Mouse (Mus musculus) kidney, embryonic 14.5 days (tissue): ENCODE results near the gene Dab1. TPM values are rescaled to one million over a fixed set of nuclear protein-coding genes. Genes with fewer than 3 reads are reported as not detected.

Experiments used
- ATAC-seq: fragments of 200-750 bp; cut with Nextera tagmentation; 2 replicates; pipeline ENCODE4 v1.8.0; 2017; ENCODE audit warnings: moderate number of reproducible peaks, mild to moderate bottlenecking, moderate TSS enrichment, moderate library complexity; ENCODE audit not compliant: low FRiP score, low TSS enrichment
- H3K27ac ChIP-seq: fragments of 300-500 bp; sonication (generic); 2 replicates; pipeline ENCODE4 v1.5.1; 2014; ENCODE audit warnings: low read depth, mild to moderate bottlenecking, low read length, moderate library complexity, mixed read lengths
- H3K27me3 ChIP-seq: fragments of 300-500 bp; sonication (generic); 2 replicates; pipeline ENCODE4 v1.6.1; 2014; ENCODE audit warnings: mild to moderate bottlenecking, low read length; ENCODE audit not compliant: control insufficient read depth, insufficient read depth
- H3K36me3 ChIP-seq: fragments of 300-500 bp; sonication (generic); 2 replicates; pipeline ENCODE4 v1.6.1; 2014; ENCODE audit warnings: low read length, mixed read lengths; ENCODE audit not compliant: control insufficient read depth, insufficient read depth
- H3K4me1 ChIP-seq: fragments of 300-500 bp; sonication (generic); 2 replicates; pipeline ENCODE4 v1.6.1; 2014; ENCODE audit warnings: low read length, mixed read lengths; ENCODE audit not compliant: control insufficient read depth, insufficient read depth
- H3K4me2 ChIP-seq: fragments of 300-500 bp; sonication (generic); replicated peaks from 2 replicates; pipeline ENCODE4 v1.6.1; 2014; ENCODE audit warnings: low read depth, mild to moderate bottlenecking, low read length
- H3K4me3 ChIP-seq: fragments of 300-500 bp; sonication (generic); 2 replicates; pipeline ENCODE4 v1.5.1; 2014; ENCODE audit warnings: mild to moderate bottlenecking, low read length
- H3K9ac ChIP-seq: fragments of 300-500 bp; sonication (generic); 2 replicates; pipeline ENCODE4 v1.6.1; 2014; ENCODE audit warnings: low read depth, mild to moderate bottlenecking, low read length, moderate library complexity
- H3K9me3 ChIP-seq: fragments of 300-500 bp; sonication (generic); 2 replicates; pipeline ENCODE4 v1.6.1; 2016; ENCODE audit warnings: low read length; ENCODE audit not compliant: control insufficient read depth
- WGBS: fragments of 180-500 bp; shearing (Covaris S2); extraction: QIAGEN DNeasy Blood & Tissue Kit; methylation state at CpG from one replicate; pipeline ENCODE4 v1.1.7; 2014; 5-methylcytosine and 5-hydroxymethylcytosine counted together
- polyA plus RNA-seq: library from polyadenylated mRNA; unstranded; fragments of >200 nt; fragmentation: Nextera tagmentation; extraction: Ambion mirVana; gene quantifications from 2 replicates; pipeline ENCODE4 v1.2.1, GENCODE M21; 2014

The Dab1 gene
- polyA plus RNA-seq, 1 experiment from 2014 or later, result 17.9 TPM

GRCm38 (mm10) chr4:103620590-103621155 lies 1.5 kb downstream of the Dab1 start:
- no peak overlapping the region for H3K9ac ChIP-seq
- peak overlapping the region; percentile 63 for H3K4me2 ChIP-seq
- H3K4me1 ChIP-seq, result no peaks in the 10 kb centered on the region
- H3K4me3 ChIP-seq, result peak overlapping the region; percentile 42
- ATAC-seq, result no peak
- no peaks in the 10 kb centered on the region for H3K9me3 ChIP-seq
- WGBS, result 9% methylated on average over 18 of the region's 18 CpGs
- H3K27ac ChIP-seq, result no peak overlapping the region
- H3K27me3 ChIP-seq, result peaks cover 49% of the 10 kb centered on the region
- no peaks in the 10 kb centered on the region for H3K36me3 ChIP-seq

DNA sequence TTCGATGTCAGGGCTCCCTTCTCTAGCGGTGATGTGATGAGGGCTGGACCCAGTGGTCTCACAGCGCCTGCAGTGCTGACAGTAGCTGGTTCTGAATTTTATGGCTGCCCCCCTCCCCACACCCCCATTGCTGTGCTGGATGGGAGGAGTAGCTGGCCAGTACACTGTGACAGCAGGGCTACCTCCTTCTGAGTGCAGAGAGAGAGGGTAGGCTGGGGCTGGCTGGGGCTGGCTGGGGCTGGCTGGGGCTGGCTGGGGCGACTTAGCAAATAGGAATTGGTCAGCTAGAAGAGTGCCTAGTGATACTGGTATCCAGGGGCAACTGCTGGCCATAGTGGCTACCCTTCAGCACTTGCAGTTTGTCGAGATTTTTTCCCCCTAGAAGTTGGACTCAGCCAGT lies 2.4 kb downstream of the Dab1 start:
- Histone ChIP-seq H3K27ac (no peak overlapping the region), H3K4me3 (no peak overlapping the region), H3K9me3 (no peaks in the 10 kb centered on the region), H3K27me3 (peaks cover 49% of the 10 kb centered on the region), H3K36me3 (no peaks in the 10 kb centered on the region), H3K4me2 (peak overlapping the region; percentile 63; the same call in 1 of the 2 replicates), H3K4me1 (no peaks in the 10 kb centered on the region), H3K9ac (no peak overlapping the region)
- ATAC-seq, result no peak
- 13% methylated on average over 5 of the region's 5 CpGs for WGBS

GRCm38 (mm10) chr4:103630177-103630576 lies 11.0 kb downstream of the Dab1 start:
- Histone ChIP-seq H3K4me3 (no peak overlapping the region), H3K4me2 (no peak overlapping the region), H3K36me3 (no peaks in the 10 kb centered on the region), H3K27ac (no peak overlapping the region), H3K27me3 (no peaks in the 10 kb centered on the region), H3K4me1 (no peaks in the 10 kb centered on the region), H3K9me3 (no peaks in the 10 kb centered on the region), H3K9ac (no peak overlapping the region)
- ATAC-seq, result no peak
- WGBS, result 75% methylated on average over 4 of the region's 4 CpGs

DNA sequence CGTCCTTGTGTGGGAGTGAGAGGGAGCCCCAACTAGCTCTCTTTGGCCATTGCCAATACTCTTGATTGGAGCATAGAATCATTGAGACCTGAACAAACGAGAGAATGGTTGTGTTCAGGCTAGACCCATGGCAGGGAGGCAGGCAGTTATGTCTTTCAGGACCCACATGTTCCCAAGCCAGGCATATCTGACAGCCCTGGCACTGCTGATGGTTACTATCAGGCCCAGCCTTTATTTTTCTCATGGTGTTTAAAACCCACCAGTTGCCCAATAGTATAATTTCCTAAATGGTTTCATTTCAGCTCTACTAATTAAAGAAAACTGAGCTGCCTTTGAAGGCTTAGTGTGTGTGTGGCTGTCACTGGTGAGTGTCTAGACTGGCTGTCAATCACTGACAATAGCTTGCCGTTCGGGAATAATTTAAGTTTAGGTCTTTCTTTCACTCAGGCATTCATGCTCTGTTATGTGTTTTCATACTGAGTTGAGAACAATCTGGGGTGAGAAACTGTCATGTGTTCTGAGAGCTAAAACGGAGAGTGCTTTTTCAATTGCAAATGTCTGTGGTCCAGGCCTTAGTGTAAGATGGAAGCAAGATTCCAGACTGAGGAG lies 17.1 kb downstream of the Dab1 start:
- H3K4me3 ChIP-seq, result no peak overlapping the region
- H3K27ac ChIP-seq, result no peak overlapping the region
- no peaks in the 10 kb centered on the region for H3K9me3 ChIP-seq
- H3K4me1 ChIP-seq, result no peaks in the 10 kb centered on the region
- no peaks in the 10 kb centered on the region for H3K27me3 ChIP-seq
- no peak for ATAC-seq
- no peak overlapping the region for H3K4me2 ChIP-seq
- no peak overlapping the region for H3K9ac ChIP-seq
- 69% methylated on average over 5 of the region's 5 CpGs for WGBS
- H3K36me3 ChIP-seq, result no peaks in the 10 kb centered on the region

DNA sequence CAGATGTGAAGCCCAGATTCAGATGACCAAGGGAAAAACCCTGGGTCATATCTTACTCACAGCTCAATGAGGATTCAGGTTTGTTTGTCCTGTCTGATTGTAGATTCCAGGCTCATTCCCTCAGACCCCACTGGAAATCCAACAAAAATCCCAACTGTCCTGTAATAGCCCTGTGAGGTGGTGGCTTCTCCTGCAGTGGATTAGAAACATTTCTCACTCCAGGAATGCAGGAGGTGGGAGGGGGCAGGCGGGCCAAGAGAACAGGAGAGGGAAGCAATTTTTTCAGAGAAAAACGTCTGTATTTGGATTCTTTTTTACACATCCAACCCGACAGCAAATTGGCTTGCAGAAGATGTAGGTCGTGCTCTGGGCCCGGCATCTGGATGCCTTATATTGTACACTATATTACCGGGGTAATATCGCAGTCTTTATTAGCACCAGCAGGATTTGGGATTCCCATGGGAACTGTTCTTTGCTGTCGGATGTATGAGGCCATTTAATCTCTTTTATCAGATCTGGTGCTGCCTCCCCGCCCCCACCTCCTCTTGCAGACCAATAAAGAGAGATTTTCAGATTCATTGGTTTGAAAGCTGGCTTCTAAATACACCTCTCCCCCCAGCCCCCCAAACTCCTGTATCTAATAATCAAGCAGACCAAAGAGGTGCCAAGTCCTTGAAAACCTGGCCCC lies 29.2 kb downstream of the Dab1 start:
- Histone ChIP-seq H3K4me1 (no peaks in the 10 kb centered on the region), H3K4me2 (no peak overlapping the region), H3K27ac (no peak overlapping the region), H3K36me3 (no peaks in the 10 kb centered on the region), H3K9ac (no peak overlapping the region), H3K27me3 (no peaks in the 10 kb centered on the region), H3K4me3 (no peak overlapping the region), H3K9me3 (no peaks in the 10 kb centered on the region)
- ATAC-seq, result no peak
- 55% methylated on average over 9 of the region's 9 CpGs for WGBS

DNA sequence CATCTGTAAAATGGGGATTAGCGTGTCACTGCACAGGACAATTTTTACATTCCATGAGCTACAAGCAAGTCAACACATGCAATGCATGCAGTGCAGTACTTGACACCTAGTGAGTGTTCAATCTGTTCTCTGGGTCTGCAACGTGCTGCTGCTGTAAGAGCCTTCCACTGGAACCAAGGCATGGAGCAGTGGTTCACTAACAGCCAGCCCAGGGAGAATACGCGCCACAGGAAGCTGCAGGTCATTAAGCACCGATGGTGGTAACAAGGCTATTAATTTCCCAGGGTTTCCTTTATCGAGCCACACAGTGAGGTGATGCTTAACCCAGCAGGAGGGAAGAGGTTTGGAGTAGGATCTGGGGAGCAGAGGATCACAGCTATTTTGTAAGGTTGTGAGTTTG lies 36.6 kb downstream of the Dab1 start:
- H3K27me3 ChIP-seq, result no peaks in the 10 kb centered on the region
- no peaks in the 10 kb centered on the region for H3K9me3 ChIP-seq
- H3K36me3 ChIP-seq, result no peaks in the 10 kb centered on the region
- H3K27ac ChIP-seq, result no peak overlapping the region
- no peak; the same call in 1 of the 2 replicates for ATAC-seq
- no peak overlapping the region for H3K9ac ChIP-seq
- H3K4me2 ChIP-seq, result no peak overlapping the region
- no peak overlapping the region for H3K4me3 ChIP-seq
- H3K4me1 ChIP-seq, result no peaks in the 10 kb centered on the region
- WGBS, result 21% methylated on average over 6 of the region's 6 CpGs

DNA sequence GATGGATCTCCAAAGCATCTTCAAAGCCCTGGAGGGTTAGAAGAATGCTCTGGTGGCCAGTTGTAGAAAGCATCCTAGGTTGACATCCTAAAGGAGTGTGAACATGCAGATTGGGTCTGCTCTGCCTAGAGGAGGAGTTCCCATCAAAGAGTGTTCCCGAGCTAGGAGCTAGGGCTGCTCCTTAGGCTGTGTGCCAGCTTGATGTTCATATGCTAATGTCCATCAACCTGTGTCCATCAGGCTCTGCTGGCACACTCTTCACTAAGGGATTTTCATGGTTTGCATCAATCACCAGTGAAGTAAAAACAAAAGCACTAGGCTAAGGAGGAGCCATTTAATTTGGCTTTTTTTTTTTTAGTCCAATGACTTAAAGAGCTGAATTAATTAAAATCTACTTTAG lies 42.2 kb downstream of the Dab1 start:
- WGBS, result 58% methylated on average over 1 of the region's 1 CpGs
- no peak overlapping the region for H3K9ac ChIP-seq
- no peaks in the 10 kb centered on the region for H3K4me1 ChIP-seq
- H3K4me2 ChIP-seq, result no peak overlapping the region
- no peak for ATAC-seq
- H3K4me3 ChIP-seq, result no peak overlapping the region
- H3K27me3 ChIP-seq, result no peaks in the 10 kb centered on the region
- no peaks in the 10 kb centered on the region for H3K36me3 ChIP-seq
- no peaks in the 10 kb centered on the region for H3K9me3 ChIP-seq
- H3K27ac ChIP-seq, result no peak overlapping the region

GRCm38 (mm10) chr4:103667438-103667837 lies 48.3 kb downstream of the Dab1 start:
- no peak overlapping the region for H3K4me2 ChIP-seq
- H3K9ac ChIP-seq, result no peak overlapping the region
- no peak overlapping the region for H3K4me3 ChIP-seq
- no peaks in the 10 kb centered on the region for H3K36me3 ChIP-seq
- no peaks in the 10 kb centered on the region for H3K27me3 ChIP-seq
- WGBS, result 34% methylated on average over 4 of the region's 4 CpGs
- H3K4me1 ChIP-seq, result no peaks in the 10 kb centered on the region
- no peak for ATAC-seq
- H3K9me3 ChIP-seq, result no peaks in the 10 kb centered on the region
- H3K27ac ChIP-seq, result no peak overlapping the region

DNA sequence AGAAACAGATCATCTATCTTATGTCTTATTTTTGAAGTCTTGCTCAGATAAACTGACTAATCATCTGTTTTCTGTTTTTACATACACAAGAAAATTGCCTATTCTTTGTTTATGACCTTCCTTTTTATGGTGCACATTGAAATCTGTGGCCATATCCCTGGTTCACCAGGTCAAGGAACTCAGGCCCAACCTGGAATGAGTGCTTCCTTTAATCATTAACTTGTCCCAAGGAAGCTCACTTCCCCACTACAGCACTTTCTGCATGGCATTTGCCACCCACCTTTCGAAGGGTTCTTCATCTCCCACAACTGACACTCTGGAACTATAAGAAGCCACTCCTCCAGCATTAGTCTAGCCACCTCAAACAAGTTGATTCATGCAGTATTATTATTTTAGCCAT lies 58.0 kb downstream of the Dab1 start:
- H3K4me3 ChIP-seq, result no peak overlapping the region
- H3K9ac ChIP-seq, result no peak overlapping the region
- no peak overlapping the region for H3K27ac ChIP-seq
- H3K9me3 ChIP-seq, result no peaks in the 10 kb centered on the region
- H3K36me3 ChIP-seq, result no peaks in the 10 kb centered on the region
- no peaks in the 10 kb centered on the region for H3K27me3 ChIP-seq
- 52% methylated on average over 1 of the region's 1 CpGs for WGBS
- no peaks in the 10 kb centered on the region for H3K4me1 ChIP-seq
- H3K4me2 ChIP-seq, result no peak overlapping the region
- no peak for ATAC-seq
